Mouse (Mus musculus) kidney, adult 2 months (tissue): Measurements from ENCODE around the gene Scaper.

Experiments used
- CTCF ChIP-seq: fragments of 200-500 bp; conservative IDR thresholded peaks from 2 replicates; pipeline ENCODE4 v1.5.1; 2011; ENCODE audit warnings: low read depth, mild to moderate bottlenecking, control low read depth, low read length, moderate library complexity, mixed read lengths; ENCODE audit not compliant: insufficient read depth, insufficient read length
- POLR2A ChIP-seq: fragments of 200-500 bp; IDR thresholded peaks from one replicate; pipeline ENCODE4 v1.6.1; 2011; ENCODE audit warnings: low read depth, low read length, control low read depth

DNA sequence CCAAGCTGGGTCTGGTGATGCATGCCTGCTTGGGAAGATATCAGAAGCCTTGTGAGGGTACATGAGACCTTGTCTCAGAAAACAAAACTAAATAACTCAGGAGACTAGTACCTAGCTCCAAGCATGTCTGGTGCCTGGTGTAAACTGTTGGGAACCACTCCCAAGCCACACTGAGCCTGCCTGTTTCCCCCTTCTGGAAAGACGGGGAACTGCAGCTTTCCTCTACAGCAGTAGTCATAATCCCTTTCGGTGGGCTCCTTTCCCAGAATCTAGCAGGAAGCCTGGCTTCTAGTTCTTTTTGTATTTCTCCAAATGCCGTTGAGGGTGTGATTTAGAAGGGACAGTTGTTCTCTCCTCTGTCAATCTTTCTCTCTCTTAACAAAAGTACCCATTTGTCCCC is 402.0 kb downstream of the Scaper start:
- TF ChIP-seq CTCF (peak; percentile 82), POLR2A (no peak)
